Comparison of ENCODE assay signal across 1 mouse cellular context in the genomic region with DNA sequence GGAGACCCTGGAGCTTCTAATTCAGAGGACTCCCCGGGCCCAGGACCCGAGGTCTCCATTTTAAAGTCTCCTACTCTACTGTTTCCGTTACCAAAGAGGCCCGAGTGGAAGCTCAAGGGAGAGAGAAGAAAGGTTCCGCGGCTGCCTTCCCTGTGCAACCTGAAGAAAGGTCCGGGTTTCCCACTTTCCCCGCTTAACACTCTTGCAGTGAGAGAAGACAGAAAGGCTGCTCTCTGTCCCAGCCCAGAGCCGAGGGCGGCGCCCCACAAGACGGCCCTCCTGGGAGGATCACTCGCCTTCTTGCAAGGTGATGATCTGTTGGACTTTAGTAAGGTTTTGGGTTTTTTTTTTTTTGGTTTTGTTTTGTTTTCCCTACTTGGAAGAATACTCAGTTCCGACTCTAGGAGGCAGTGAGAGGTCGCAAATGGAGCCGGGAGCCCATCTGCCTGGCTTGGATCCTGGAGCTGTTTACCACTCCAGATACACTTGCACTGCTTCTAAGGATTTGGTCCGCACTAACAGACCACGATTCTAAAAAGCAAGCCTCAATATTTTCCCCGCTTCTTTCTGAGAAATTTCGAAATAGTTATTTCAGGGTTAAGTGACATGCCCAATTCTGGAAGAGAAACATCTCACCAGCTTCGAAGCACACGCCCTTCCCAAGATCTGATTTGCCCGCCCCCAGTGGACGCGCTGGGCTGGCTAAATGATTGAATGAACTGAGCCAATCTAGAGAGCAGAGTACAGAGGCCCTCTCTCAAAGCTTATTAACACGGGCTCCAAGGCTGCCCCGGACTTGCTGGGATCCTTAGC.
A peak's percentile ranks its signal among the peaks of the same experiment; 100 is the strongest.
TF ChIP-seq lines count a peak whose summit lies in the region.

A gene (minus strand): TSS at position 101 of the 813 bp plus-strand sequence.

TF ChIP-seq in MEL, 35 proteins besides CTCF, POLR2A, EP300 and RAD21 (continued from another document):
- TF ChIP-seq BHLHE40 (IDR thresholded peaks at IDR 0.05; ENCODE audit: borderline replicate concordance, low read depth, low read length) (no peak), ZC3H11A (IDR thresholded peaks at IDR 0.05; ENCODE audit: low read depth, low read length) (peak; percentile 87), ETS1 (IDR thresholded peaks at IDR 0.05; ENCODE audit: low read depth, low read length) (peak; percentile 56; the same call in 1 of the 2 replicates), MAX (IDR thresholded peaks at IDR 0.05; ENCODE audit: low read length) (peak; percentile 50; the same call in 1 of the 2 replicates), MXI1 (IDR thresholded peaks at IDR 0.05; ENCODE audit: low read depth, low read length) (peak; percentile 83), ZMIZ1 (IDR thresholded peaks at IDR 0.05; ENCODE audit: low read depth, low read length) (0 out of 2 replicates have a peak, but pooled peaks have one; percentile 60), MAFK (IDR thresholded peaks at IDR 0.05; ENCODE audit: borderline replicate concordance, low read depth, low read length) (no peak), NELFE (IDR thresholded peaks at IDR 0.05; ENCODE audit: low read depth, low read length) (peak; percentile 94), RCOR1 (IDR thresholded peaks at IDR 0.05; ENCODE audit: low read depth, low read length) (peak; percentile 61), SIN3A (IDR thresholded peaks at IDR 0.05; ENCODE audit: low read length) (peak; percentile 88), TAL1 (IDR thresholded peaks at IDR 0.05; ENCODE audit: low read length) (no peak), POLR2AphosphoS2 (IDR thresholded peaks at IDR 0.05; ENCODE audit: low read length) (peak; percentile 77; the same call in 1 of the 2 replicates), CHD1 (IDR thresholded peaks at IDR 0.05; ENCODE audit: low read depth, low read length) (no peak), TBP (IDR thresholded peaks at IDR 0.05; ENCODE audit: low read depth, low read length) (peak; percentile 97), ZNF384 (IDR thresholded peaks at IDR 0.05; ENCODE audit: low read depth, low read length) (peak; percentile 91), NRF1 (IDR thresholded peaks at IDR 0.05; ENCODE audit: insufficient read depth, low read depth, low read length, poor library complexity, severe bottlenecking) (no peak), MYB (IDR thresholded peaks at IDR 0.05; ENCODE audit: low read depth, low read length) (no peak), CHD2 (IDR thresholded peaks at IDR 0.05; ENCODE audit: low read length) (no peak)
